Mouse (Mus musculus) left cerebral cortex, postnatal 25 days (tissue): Measurements from ENCODE around the gene Sfrp2. TPM values are rescaled to one million over a fixed set of nuclear protein-coding genes. Genes with fewer than 3 reads are reported as not detected.

ENCODE experiments used
- DNase-seq, 2 experiments: peaks; one replicate each; pipeline ENCODE4 v3.0.0; 2022; ENCODE audit warnings: low spot score in 2 of 2, mixed read lengths in 1 of 2
- intact Hi-C: fragments of 180-260 bp; cut with DNase I; formaldehyde crosslinking; loops from one replicate; pipeline ENCODE4 v1.15.1; 2025
- total RNA-seq, 2 experiments: library from RNA; stranded (reverse); gene quantifications; 2 replicates each; pipeline ENCODE4 v1.2.3; 2021

The Sfrp2 gene
- 1 to 10 TPM; 2.4 to 2.5 TPM for total RNA-seq

- peak; percentile 16 to 17 for DNase-seq
- intact Hi-C loops = loop anchor here (2.0 kb wide), 1 partner anchor 479 kb away; no protein-coding TSS in a partner anchor
Measured at GRCm38 (mm10) chr3:83765871-83766725, at the start of gene Sfrp2. Sfrp2 (plus strand) TSS chr3:83766321.

- intact Hi-C loops = no loop called here
Measured at GRCm38 (mm10) chr3:83717643-83718231, 48.4 kb upstream of the Sfrp2 start.

GRCm38 (mm10) chr3:83718662-83719061 lies 47.5 kb upstream of the Sfrp2 start:
- DNase-seq = no peak
- intact Hi-C loops = no loop called here

More at GRCm38 (mm10) chr3:83717643-83718231, 48.4 kb upstream of the Sfrp2 start:
- DNase-seq = no peak

GRCm38 (mm10) chr3:83728223-83728622 lies 37.9 kb upstream of the Sfrp2 start:
- DNase-seq = no peak
- intact Hi-C loops = no loop called here

- intact Hi-C loops = no loop called here
Measured at GRCm38 (mm10) chr3:83728675-83729390, 37.3 kb upstream of the Sfrp2 start.

GRCm38 (mm10) chr3:83733985-83734384 lies 32.1 kb upstream of the Sfrp2 start:
- intact Hi-C loops = no loop called here
- DNase-seq = no peak

More at GRCm38 (mm10) chr3:83728675-83729390, 37.3 kb upstream of the Sfrp2 start:
- no peak for DNase-seq

GRCm38 (mm10) chr3:83736980-83737379 lies 29.1 kb upstream of the Sfrp2 start:
- intact Hi-C loops = no loop called here
- DNase-seq = no peak

- intact Hi-C loops = no loop called here
- no peak for DNase-seq
Measured at GRCm38 (mm10) chr3:83740246-83740645, 25.9 kb upstream of the Sfrp2 start.

GRCm38 (mm10) chr3:83747276-83747675 lies 18.8 kb upstream of the Sfrp2 start:
- no peak for DNase-seq
- intact Hi-C loops = no loop called here

GRCm38 (mm10) chr3:83747895-83748294 lies 18.2 kb upstream of the Sfrp2 start:
- intact Hi-C loops = no loop called here
- no peak for DNase-seq

GRCm38 (mm10) chr3:83751625-83752024 lies 14.5 kb upstream of the Sfrp2 start:
- intact Hi-C loops = no loop called here
- peak in 1 of 2 experiments; percentile 17 for DNase-seq

GRCm38 (mm10) chr3:83752196-83752595 lies 13.9 kb upstream of the Sfrp2 start:
- DNase-seq = no peak
- intact Hi-C loops = no loop called here

- intact Hi-C loops = no loop called here
Measured at GRCm38 (mm10) chr3:83755043-83755635, 11.0 kb upstream of the Sfrp2 start.

GRCm38 (mm10) chr3:83755666-83756065 lies 10.5 kb upstream of the Sfrp2 start:
- DNase-seq = no peak
- intact Hi-C loops = no loop called here

More at GRCm38 (mm10) chr3:83755043-83755635, 11.0 kb upstream of the Sfrp2 start:
- DNase-seq = no peak

GRCm38 (mm10) chr3:83762361-83762760 lies 3.8 kb upstream of the Sfrp2 start:
- intact Hi-C loops = no loop called here
- no peak for DNase-seq

GRCm38 (mm10) chr3:83763551-83764548 lies 2.3 kb upstream of the Sfrp2 start:
- DNase-seq = peak; percentile 69 to 73
- intact Hi-C loops = loop anchor here (2.0 kb wide), 1 partner anchor 477 kb away; no protein-coding TSS in a partner anchor

- intact Hi-C loops = no loop called here
Measured at GRCm38 (mm10) chr3:83766726-83767070, 577 bp downstream of the Sfrp2 start.

GRCm38 (mm10) chr3:83767121-83767520 lies 1.0 kb downstream of the Sfrp2 start:
- no peak for DNase-seq
- intact Hi-C loops = no loop called here

More at GRCm38 (mm10) chr3:83766726-83767070, 577 bp downstream of the Sfrp2 start:
- no peak for DNase-seq
